Mouse (Mus musculus): ENCODE measurements around the gene Ahcyl1. TPM values are rescaled to one million over a fixed set of nuclear protein-coding genes. Genes with fewer than 3 reads are reported as not detected.
A peak's percentile ranks its signal among the peaks of the same experiment; 100 is the strongest.

Ahcyl1 gene
- total and polyA plus RNA-seq, 3 experiments, result 31.3 to 83.4 (median 32.5) TPM

- H3K4me3 ChIP-seq (replicated peaks in 1 of 3; ENCODE audit: low read depth in 2 of 3, low read length in 2 of 3, poor library complexity in 1 of 3), result no peak overlapping the region
- dilution Hi-C loops (cut with MboI; ENCODE audit: extremely low pct_ligation_motif_present, extremely low pct_unique_long_range_greater_than_20kb, low sequenced_read_pairs), result no loop called here
Measured at GRCm38 (mm10) chr3:107680790-107681576, 15.4 kb downstream of the Ahcyl1 start.

GRCm38 (mm10) chr3:107671509-107671908 lies 24.9 kb downstream of the Ahcyl1 start:
- Histone ChIP-seq H3K27ac (ENCODE audit: insufficient read depth, low read depth) (no peak overlapping the region), H3K36me3 (replicated peaks in 1 of 2; ENCODE audit: control insufficient read depth in 1 of 2, insufficient read depth in 1 of 2, low read length in 1 of 2) (peaks cover 73 to 93% of the 10 kb centered on the region in 2 experiments), H3K79me2 (replicated peaks; ENCODE audit: control insufficient read depth, extremely low read depth, insufficient read depth, poor library complexity, severe bottlenecking) (no peaks in the 10 kb centered on the region), H3K27me3 (replicated peaks) (no peaks in the 10 kb centered on the region), H3K4me2 (ENCODE audit: insufficient read depth, low read depth, poor library complexity, severe bottlenecking) (no peak overlapping the region), H3K4me3 (replicated peaks in 1 of 3; ENCODE audit: low read depth in 2 of 3, low read length in 2 of 3, poor library complexity in 1 of 3) (no peak overlapping the region), H3K9ac (ENCODE audit: insufficient read depth, low read depth) (no peak overlapping the region), H3K4me1 (ENCODE audit: control insufficient read depth in 1 of 2, insufficient read depth in 2 of 2) (0 out of 4 replicates have a peak, but pooled peaks cover 0 to 4% of the 10 kb centered on the region in 2 experiments), H3K9me3 (replicated peaks; ENCODE audit: low read length) (no peaks in the 10 kb centered on the region)
- dilution Hi-C loops (cut with MboI; ENCODE audit: extremely low pct_ligation_motif_present, extremely low pct_unique_long_range_greater_than_20kb, low sequenced_read_pairs) (no loop called here), in situ Hi-C loops (cut with MboI; ENCODE audit: low pct_ligation_motif_present, low pct_unique_long_range_greater_than_20kb, low sequenced_read_pairs) (no loop called here)
- TF ChIP-seq RCOR1 (conservative IDR thresholded peaks at IDR 0.05; ENCODE audit: low read depth, low read length) (no peak), JUND (conservative IDR thresholded peaks at IDR 0.05; ENCODE audit: low read depth, low read length) (no peak), E2F4 (IDR thresholded peaks at IDR 0.05; ENCODE audit: insufficient replicate concordance, low read depth, low read length) (no peak), MAX (IDR thresholded peaks at IDR 0.05; ENCODE audit: low read length) (no peak), CHD1 (IDR thresholded peaks at IDR 0.05; ENCODE audit: low read depth, low read length) (no peak), ETS1 (conservative IDR thresholded peaks at IDR 0.05; ENCODE audit: low read depth, low read length) (no peak), MAZ (IDR thresholded peaks at IDR 0.05; ENCODE audit: low read depth, low read length) (no peak), ZC3H11A (IDR thresholded peaks at IDR 0.05; ENCODE audit: low read depth, low read length) (no peak), ZMIZ1 (IDR thresholded peaks at IDR 0.05; ENCODE audit: low read depth, low read length) (no peak), CHD2 (IDR thresholded peaks at IDR 0.05; ENCODE audit: low read length) (no peak)
- no peak for DNase-seq (ENCODE audit: extremely low read depth)

More at GRCm38 (mm10) chr3:107680790-107681576, 15.4 kb downstream of the Ahcyl1 start:
- Histone ChIP-seq H3K4me2 (ENCODE audit: insufficient read depth, low read depth, poor library complexity, severe bottlenecking) (no peak overlapping the region), H3K27ac (ENCODE audit: insufficient read depth, low read depth) (peak overlapping the region; percentile 37; the same call in 1 of the 2 replicates), H3K4me1 (ENCODE audit: control insufficient read depth in 1 of 2, insufficient read depth in 2 of 2) (peaks cover 10 to 63% of the 10 kb centered on the region in 2 experiments), H3K79me2 (replicated peaks; ENCODE audit: control insufficient read depth, extremely low read depth, insufficient read depth, poor library complexity, severe bottlenecking) (peaks cover 24% of the 10 kb centered on the region), H3K9me3 (replicated peaks; ENCODE audit: low read length) (no peaks in the 10 kb centered on the region), H3K27me3 (replicated peaks) (no peaks in the 10 kb centered on the region), H3K9ac (ENCODE audit: insufficient read depth, low read depth) (no peak overlapping the region), H3K36me3 (replicated peaks in 1 of 2; ENCODE audit: control insufficient read depth in 1 of 2, insufficient read depth in 1 of 2, low read length in 1 of 2) (peaks cover 9 to 33% of the 10 kb centered on the region in 2 experiments)
- peak; percentile 57 for DNase-seq (ENCODE audit: extremely low read depth)
- TF ChIP-seq BHLHE40 (IDR thresholded peaks at IDR 0.05; ENCODE audit: low read depth, low read length) (no peak), ZMIZ1 (IDR thresholded peaks at IDR 0.05; ENCODE audit: low read depth, low read length) (no peak), EP300 (IDR thresholded peaks at IDR 0.05; ENCODE audit: low read length) (peak; percentile 33; the same call in 1 of the 2 replicates), ETS1 (conservative IDR thresholded peaks at IDR 0.05; ENCODE audit: low read depth, low read length) (peak; percentile 55), PAX5 (IDR thresholded peaks at IDR 0.05; ENCODE audit: low read length) (no peak)
- in situ Hi-C loops (cut with MboI; ENCODE audit: low pct_ligation_motif_present, low pct_unique_long_range_greater_than_20kb, low sequenced_read_pairs), result no loop called here
